Mouse (Mus musculus): ENCODE measurements around the gene Nek8.
"Not testable (repeated sequence)": the region's sequence is repeated elsewhere in the genome, so short reads cannot be mapped to it uniquely, and the experiment has no call there.

The Nek8 gene

DNA sequence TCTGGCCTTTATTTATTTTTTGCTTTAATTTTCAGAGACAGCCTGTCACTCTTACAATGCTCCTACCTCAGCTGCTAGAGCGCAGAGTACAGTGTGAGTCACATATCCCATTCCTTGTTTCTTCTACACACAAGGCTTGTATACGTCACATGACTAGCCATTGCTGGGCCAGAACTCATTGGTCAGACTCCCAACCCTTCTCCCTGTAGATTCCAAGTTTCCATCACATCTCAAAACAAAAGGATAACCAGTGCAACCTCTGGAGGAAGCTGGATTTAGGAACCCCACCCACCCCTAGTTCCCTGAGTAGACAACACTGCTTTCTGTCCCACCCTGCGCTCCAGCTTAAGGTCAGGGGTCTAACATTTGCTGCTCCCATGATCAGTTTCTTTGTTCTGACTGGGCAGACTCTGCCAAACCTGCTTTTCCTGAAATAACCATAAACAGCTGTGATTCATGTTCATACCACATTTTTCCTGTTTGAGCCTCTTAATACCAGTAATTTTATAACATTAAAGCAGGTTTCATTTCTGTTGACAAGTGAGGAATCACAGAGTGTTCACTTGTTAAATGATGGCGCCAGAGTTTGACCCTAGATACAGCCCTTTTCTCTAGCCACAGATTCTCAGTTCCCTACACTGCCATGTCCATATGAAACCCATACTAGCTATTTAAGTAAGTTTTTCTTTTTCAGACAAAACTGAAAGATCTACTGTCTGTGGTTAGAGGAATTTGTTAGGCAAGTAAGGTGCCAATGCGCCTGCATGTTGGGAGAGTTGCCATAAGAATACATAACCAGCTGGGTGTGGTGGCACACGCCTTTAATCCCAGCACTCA, 29.6 kb downstream of the Nek8 start:
- DNase-seq (ENCODE audit: low spot score in 2 of 2), result no peak

DNA sequence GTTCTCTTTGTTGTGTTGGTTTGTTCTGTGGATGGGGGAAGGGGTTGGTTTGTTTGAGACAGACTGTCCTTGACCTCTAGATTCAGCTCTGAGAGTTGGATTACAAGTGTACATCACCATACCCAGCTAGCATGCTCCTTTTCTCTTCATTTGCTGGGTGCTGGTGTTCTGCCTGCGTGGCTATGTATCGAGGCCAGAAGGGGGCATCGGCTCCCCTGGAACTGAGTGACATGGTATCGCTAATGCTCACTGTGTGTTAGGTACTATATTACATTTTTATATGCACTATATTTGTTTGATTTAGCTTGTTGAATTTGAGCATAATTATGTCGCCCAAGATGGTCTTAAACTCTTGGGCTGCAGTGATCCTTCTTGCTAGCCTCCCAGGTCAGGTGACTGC, 30.3 kb downstream of the Nek8 start:
- DNase-seq (ENCODE audit: low spot score in 2 of 2), result no peak

- no peak for DNase-seq (ENCODE audit: low spot score in 2 of 2)
These were observed 33.0 kb downstream of the Nek8 start for GRCm38 (mm10) chr11:78143520-78143919.

DNA sequence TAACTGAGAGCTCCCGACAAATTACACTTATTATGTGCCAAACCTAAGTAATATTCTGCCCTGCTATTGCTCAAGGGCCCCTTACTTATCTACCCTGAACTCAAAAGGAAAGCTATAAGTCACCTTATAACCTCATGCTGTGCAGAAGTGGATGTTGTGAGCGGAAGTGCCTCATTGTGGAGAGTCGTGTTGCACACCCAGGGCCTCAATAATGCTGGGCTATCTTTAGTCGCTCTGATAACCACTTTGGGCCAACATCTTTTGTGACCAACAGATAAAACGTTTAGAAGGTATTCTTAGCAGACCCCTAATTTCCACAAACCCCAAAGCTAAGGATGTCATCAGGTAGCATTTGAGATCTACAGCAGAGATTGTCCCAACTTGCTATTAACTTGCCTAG, 35.8 kb downstream of the Nek8 start:
- DNase-seq (ENCODE audit: low spot score in 2 of 2), result no peak

- DNase-seq (ENCODE audit: low spot score in 2 of 2), result no peak
These were observed 38.5 kb downstream of the Nek8 start for GRCm38 (mm10) chr11:78138023-78138422.

DNA sequence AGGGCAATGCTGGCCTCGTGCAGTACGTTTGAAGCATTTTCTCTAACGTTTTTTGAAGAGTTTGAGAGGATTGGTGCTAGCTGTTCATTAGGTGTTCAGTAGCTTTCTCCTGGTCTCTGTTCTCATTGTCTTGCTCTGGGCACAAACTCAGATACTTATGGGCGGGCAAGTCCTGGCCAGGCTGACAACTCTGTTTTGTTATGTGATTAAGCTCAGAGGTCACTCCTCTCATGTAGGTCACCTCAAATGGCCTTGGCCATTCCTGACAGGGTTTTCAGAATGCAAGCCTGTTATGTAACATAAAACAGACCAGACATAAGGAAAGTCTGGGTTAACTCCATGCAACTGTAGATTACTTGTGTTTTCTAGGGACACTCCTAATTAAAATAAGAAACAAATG, 38.9 kb downstream of the Nek8 start:
- DNase-seq (ENCODE audit: low spot score in 2 of 2), result no peak

GRCm38 (mm10) chr11:78136132-78136531, 40.3 kb downstream of the Nek8 start:
- DNase-seq (ENCODE audit: low spot score in 2 of 2), result no peak

DNA sequence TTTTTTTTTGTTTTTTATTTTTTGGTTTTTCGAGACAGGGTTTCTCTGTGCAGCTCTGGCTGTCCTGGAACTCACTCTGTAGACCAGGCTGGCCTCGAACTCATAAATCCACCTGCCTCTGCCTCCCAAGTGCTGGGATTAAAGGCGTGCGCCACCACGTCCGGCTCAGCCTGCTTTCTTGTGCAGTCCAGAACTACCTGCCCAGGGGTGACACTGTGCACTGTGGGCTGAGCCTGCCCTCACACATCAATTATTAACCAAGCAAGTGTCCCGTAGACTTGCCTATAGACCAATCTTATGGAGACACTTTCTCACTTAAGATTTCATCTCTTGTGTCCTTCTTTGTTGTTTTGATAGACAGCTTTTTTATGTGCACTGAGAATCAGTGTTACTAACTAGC, 41.2 kb downstream of the Nek8 start:
- not testable (repeated sequence) for DNase-seq (ENCODE audit: low spot score in 2 of 2)

- no peak for DNase-seq (ENCODE audit: low spot score in 2 of 2)
These were observed 42.1 kb downstream of the Nek8 start for GRCm38 (mm10) chr11:78134344-78134743.

DNA sequence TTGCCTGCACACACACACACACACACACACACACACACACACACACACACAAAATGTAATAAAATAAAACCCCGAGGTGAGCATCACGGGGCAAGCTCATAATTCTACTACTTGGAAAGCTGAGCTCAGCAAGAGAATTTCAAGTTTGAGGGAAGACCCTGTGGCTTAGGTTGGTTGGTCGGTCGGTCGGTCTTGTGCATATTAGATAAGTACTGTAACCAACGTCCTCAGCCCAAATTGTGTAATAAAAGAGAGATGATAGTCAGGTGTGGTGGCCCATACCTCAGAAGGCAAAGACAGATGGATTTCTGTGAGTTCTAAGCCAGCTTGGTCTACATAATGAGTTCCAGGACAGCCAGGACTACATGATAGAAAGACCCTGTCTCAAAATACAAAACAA, 42.6 kb downstream of the Nek8 start:
- no peak for DNase-seq (ENCODE audit: low spot score in 2 of 2)

DNA sequence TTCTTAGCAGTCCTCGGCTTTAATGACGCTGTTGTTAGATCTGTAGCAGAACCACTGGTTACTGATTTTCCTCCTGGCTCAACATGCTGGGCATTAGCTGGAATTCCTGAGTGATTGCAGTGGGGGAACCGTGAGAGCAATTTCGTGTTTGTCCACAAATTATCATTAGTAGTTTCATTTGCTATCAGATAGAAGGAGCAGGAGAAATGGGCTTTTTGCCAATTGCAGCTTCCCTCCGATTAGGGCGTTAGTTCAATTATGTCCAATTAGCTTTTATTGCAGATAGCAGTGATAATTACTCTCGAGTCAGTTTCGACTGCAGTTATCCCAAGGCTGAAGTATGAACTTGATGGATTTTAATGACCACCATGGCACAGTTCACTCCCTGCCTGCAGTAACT, 47.0 kb downstream of the Nek8 start:
- DNase-seq (ENCODE audit: low spot score in 2 of 2), result no peak

- no peak for DNase-seq (ENCODE audit: low spot score in 2 of 2)
These were observed 49.7 kb downstream of the Nek8 start for GRCm38 (mm10) chr11:78126739-78127138.

DNA sequence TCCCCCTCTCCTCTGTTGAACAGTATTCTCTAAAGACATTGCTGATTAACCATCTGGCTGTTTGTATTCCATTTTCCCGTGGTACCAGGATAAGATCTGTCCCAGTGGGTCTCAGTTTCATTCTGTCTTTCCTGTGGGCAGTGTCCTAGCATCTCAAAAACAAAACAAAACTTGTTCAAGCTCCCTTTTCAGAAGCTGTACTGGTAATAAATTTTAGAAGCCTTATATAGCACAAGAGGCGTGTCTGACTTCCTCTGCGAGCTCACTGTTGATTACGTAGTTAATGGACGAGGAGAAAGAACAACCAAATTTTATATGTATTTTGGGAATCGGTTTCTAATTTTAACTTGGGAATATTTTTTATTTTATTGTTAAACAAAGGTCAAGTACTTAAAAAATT, 50.8 kb downstream of the Nek8 start:
- no peak for DNase-seq (ENCODE audit: low spot score in 2 of 2)

GRCm38 (mm10) chr11:78123782-78124181, 52.7 kb downstream of the Nek8 start:
- DNase-seq (ENCODE audit: low spot score in 2 of 2), result no peak

DNA sequence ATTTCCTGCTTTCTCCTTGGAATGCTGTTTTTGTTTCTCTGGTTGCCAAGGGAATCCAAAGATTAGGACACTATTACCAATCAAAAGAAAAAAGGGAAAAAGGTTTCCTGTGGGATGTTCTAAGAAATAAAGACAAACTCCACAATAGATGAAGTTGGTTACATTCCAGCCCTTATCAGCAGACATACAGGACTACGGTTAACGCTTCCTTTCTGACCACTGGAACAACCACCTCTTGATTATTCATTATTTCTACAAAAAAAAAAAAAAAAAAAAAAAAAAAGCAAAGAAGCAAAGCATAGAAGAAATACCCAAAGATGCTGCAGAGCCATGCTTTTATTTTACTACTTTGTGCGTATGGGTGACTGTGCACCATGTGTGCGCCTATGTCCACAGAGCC, 53.7 kb downstream of the Nek8 start:
- no peak for DNase-seq (ENCODE audit: low spot score in 2 of 2)

GRCm38 (mm10) chr11:78121176-78121575, 55.3 kb downstream of the Nek8 start:
- DNase-seq (ENCODE audit: low spot score in 2 of 2), result no peak

DNA sequence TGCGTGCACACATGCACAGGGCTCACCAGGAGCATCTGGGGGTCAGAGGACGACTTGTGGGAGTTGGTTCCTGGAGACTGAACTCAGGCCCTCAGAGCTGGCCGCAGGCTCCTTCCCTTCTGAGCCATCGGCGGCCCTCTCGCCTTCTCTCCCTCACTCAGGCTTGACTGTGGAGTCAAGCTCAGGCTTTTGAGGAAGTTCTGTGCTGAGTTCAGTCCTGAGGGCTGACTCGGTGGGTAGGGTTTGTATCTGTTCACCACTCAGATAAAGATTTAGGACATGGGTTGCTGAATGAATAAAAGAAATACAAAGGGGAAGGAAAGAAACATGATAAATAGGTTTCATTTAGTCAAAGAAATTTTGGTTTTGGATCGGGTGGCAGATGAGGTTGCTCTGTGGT, 56.6 kb downstream of the Nek8 start:
- no peak for DNase-seq (ENCODE audit: low spot score in 2 of 2)

GRCm38 (mm10) chr11:78118467-78118866, 58.0 kb downstream of the Nek8 start:
- DNase-seq (ENCODE audit: low spot score in 2 of 2), result no peak

DNA sequence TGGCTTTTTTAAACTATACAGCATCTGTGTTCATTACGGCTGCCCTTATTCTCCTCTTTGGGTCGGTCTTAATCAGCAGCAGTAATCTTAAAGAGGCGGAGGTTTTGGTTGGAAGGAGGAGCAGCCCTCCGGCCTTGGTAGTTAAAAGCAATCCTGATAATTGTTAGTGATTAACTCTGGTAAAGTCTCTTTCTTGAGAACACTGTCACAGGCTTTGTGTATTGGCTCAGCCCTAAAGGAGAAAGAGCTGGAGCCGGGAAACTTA, 60.4 kb downstream of the Nek8 start:
- DNase-seq (ENCODE audit: low spot score in 2 of 2), result no peak

All from frontal cortex, postnatal 36 days (tissue).